Mouse (Mus musculus): ENCODE results near the gene Mta2.

The Mta2 gene

GRCm38 (mm10) chr19:8991245-8991870 lies 49.7 kb downstream of the Mta2 start:
- DNase-seq (ENCODE audit: low read depth in 1 of 2, low spot score in 2 of 2), result no peak

- no peak for DNase-seq (ENCODE audit: low read depth in 1 of 2, low spot score in 2 of 2)
These were observed 50.4 kb downstream of the Mta2 start for GRCm38 (mm10) chr19:8991871-8992735.

GRCm38 (mm10) chr19:8992769-8993624 lies 51.3 kb downstream of the Mta2 start:
- peak; percentile 67 to 79 for DNase-seq (ENCODE audit: low read depth in 1 of 2, low spot score in 2 of 2)

GRCm38 (mm10) chr19:8993625-8993912 lies 51.9 kb downstream of the Mta2 start:
- DNase-seq (ENCODE audit: low read depth in 1 of 2, low spot score in 2 of 2), result no peak

- DNase-seq (ENCODE audit: low read depth in 1 of 2, low spot score in 2 of 2), result no peak
These were observed 53.3 kb downstream of the Mta2 start for GRCm38 (mm10) chr19:8994813-8995607.

- no peak for DNase-seq (ENCODE audit: low read depth in 1 of 2, low spot score in 2 of 2)
These were observed 54.9 kb downstream of the Mta2 start for GRCm38 (mm10) chr19:8996601-8997000.

- peak; percentile 47 to 65 for DNase-seq (ENCODE audit: low read depth in 1 of 2, low spot score in 2 of 2)
These were observed 55.9 kb downstream of the Mta2 start for GRCm38 (mm10) chr19:8997546-8997945.

GRCm38 (mm10) chr19:8998546-8998945 lies 56.9 kb downstream of the Mta2 start:
- DNase-seq (ENCODE audit: low read depth in 1 of 2, low spot score in 2 of 2), result no peak

- no peak for DNase-seq (ENCODE audit: low read depth in 1 of 2, low spot score in 2 of 2)
These were observed 57.5 kb downstream of the Mta2 start for GRCm38 (mm10) chr19:8999223-8999622.

Data from monocyte, adult 2 months (primary cell).